Mouse (Mus musculus) left cerebral cortex, postnatal 25 days (tissue): ENCODE data around the gene Pomc. TPM values are rescaled to one million over a fixed set of nuclear protein-coding genes. Genes with fewer than 3 reads are reported as not detected.

ENCODE experiments used
- total RNA-seq, 2 experiments: library from RNA; stranded (reverse); gene quantifications; 2 replicates each; pipeline ENCODE4 v1.2.3; 2021

Pomc gene
- total RNA-seq, 2 experiments from 2014 or later = 2.5 to 2.9 TPM

Other genes starting within 250 kb of the Pomc start
- gene Dnmt3a, start 148.9 kb upstream of the Pomc start, total RNA-seq = 100 to 1,000 TPM; 138 to 148 TPM
- gene Efr3b, start 84.0 kb downstream of the Pomc start, total RNA-seq = 100 to 1,000 TPM in 1 of 2 experiments, 10 to 100 TPM in 1; 97.7 to 102 TPM
- gene Dnajc27, start 127.6 kb downstream of the Pomc start, total RNA-seq = 10 to 100 TPM; 95.2 to 96.9 TPM
- gene Adcy3, start 178.2 kb downstream of the Pomc start, total RNA-seq = 10 to 100 TPM; 52.4 to 54.1 TPM